Mouse (Mus musculus) intestine, postnatal 0 days (tissue): ENCODE results near the gene Tm6sf1. TPM values are rescaled to one million over a fixed set of nuclear protein-coding genes. Genes with fewer than 3 reads are reported as not detected.

Experiments used
- ATAC-seq: fragments of 200-750 bp; cut with Nextera tagmentation; 2 replicates; pipeline ENCODE4 v1.8.0; 2017; ENCODE audit warnings: mild to moderate bottlenecking, moderate TSS enrichment, moderate library complexity
- H3K27ac ChIP-seq: fragments of 300-500 bp; sonication (generic); 2 replicates; pipeline ENCODE4 v1.5.1; 2014; ENCODE audit warnings: mild to moderate bottlenecking, low read depth, low read length, moderate library complexity
- H3K27me3 ChIP-seq: fragments of 300-500 bp; sonication (generic); replicated peaks from 2 replicates; pipeline ENCODE4 v1.6.1; 2014; ENCODE audit warnings: low read length, mixed read lengths; ENCODE audit not compliant: control insufficient read depth, insufficient read depth
- H3K36me3 ChIP-seq: fragments of 300-500 bp; sonication (generic); 2 replicates; pipeline ENCODE4 v1.6.1; 2014; ENCODE audit warnings: mild to moderate bottlenecking, moderate library complexity; ENCODE audit not compliant: control insufficient read depth, insufficient read depth
- H3K4me1 ChIP-seq: fragments of 300-500 bp; sonication (generic); replicated peaks from 2 replicates; pipeline ENCODE4 v1.6.1; 2014; ENCODE audit warnings: antibody characterized with exemption, low read length, mixed read lengths; ENCODE audit not compliant: control insufficient read depth, insufficient read depth
- H3K4me2 ChIP-seq: fragments of 300-500 bp; sonication (generic); replicated peaks from 2 replicates; pipeline ENCODE4 v1.6.1; 2014; ENCODE audit warnings: low read depth, mild to moderate bottlenecking, moderate library complexity
- H3K4me3 ChIP-seq: fragments of 300-500 bp; sonication (generic); 2 replicates; pipeline ENCODE4 v1.5.1; 2014; ENCODE audit warnings: low read depth, low read length
- H3K9ac ChIP-seq: fragments of 300-500 bp; sonication (generic); 2 replicates; pipeline ENCODE4 v1.6.1; 2014; ENCODE audit warnings: mild to moderate bottlenecking, low read depth, low read length
- H3K9me3 ChIP-seq: fragments of 300-500 bp; sonication (generic); 2 replicates; pipeline ENCODE4 v1.6.1; 2016; ENCODE audit warnings: mixed run types; ENCODE audit not compliant: control insufficient read depth
- CTCF ChIP-seq: sonication (generic); IDR thresholded peaks from 2 replicates; pipeline ENCODE4 v1.5.1; 2016; ENCODE audit warnings: low read depth, mild to moderate bottlenecking, control low read depth, antibody characterized with exemption, moderate library complexity
- WGBS: fragments of 180-500 bp; shearing (Covaris S2); extraction: QIAGEN DNeasy Blood & Tissue Kit; methylation state at CpG from one replicate; pipeline ENCODE4 v1.1.7; 2014; 5-methylcytosine and 5-hydroxymethylcytosine counted together
- polyA plus RNA-seq: library from polyadenylated mRNA; unstranded; fragments of >200 nt; fragmentation: Nextera tagmentation; extraction: Ambion mirVana; gene quantifications from 2 replicates; pipeline ENCODE4 v1.2.1, GENCODE M21; 2015

The Tm6sf1 gene
- polyA plus RNA-seq, 1 experiment from 2014 or later, result 16.5 TPM

DNA sequence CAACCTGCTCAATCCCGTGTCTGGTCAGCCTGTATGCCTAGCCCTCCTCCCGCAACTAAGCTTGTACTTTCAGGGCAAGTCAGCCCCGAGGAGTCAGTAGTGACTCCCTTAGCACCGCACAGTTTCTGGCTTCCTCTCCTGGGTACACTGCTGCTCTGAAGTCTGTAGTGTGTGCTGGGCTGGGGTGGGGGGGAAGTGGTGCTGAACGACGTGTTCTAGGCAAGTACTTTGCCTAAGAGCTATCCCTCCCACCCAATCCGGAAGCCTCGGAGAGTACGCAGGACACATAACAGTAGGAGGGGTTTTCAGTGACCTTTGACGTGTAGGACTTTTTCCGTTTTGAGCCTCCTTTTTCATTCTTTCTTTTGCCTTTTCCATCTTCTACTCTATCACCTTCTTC lies 40.6 kb downstream of the Tm6sf1 start:
- Histone ChIP-seq H3K4me3 (no peak overlapping the region), H3K9ac (no peak overlapping the region), H3K4me2 (no peak overlapping the region)

DNA sequence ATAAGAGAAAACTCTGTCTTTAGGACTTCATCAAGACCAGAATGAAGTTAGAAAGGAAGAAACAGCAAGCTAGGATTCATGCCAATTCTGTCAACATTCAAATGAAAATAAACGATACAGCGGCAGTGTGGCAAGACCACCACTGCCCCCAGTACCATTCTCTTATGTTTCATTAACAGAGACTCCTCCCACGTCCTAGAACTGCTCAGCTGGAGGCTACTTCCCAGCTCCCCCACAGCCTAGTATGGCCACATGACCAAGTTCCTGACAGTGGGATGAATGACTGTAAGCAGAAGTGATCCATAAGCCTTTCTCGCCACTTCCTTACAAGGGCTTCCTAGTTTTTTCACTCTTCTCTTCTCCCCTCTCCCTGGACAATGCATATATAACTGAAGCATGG lies 45.3 kb downstream of the Tm6sf1 start:
- no peak for ATAC-seq
- Histone ChIP-seq H3K9me3 (no peaks in the 10 kb centered on the region), H3K36me3 (peaks cover 3% of the 10 kb centered on the region; the same call in 1 of the 2 replicates), H3K4me2 (no peak overlapping the region), H3K27ac (no peak overlapping the region), H3K4me3 (no peak overlapping the region), H3K27me3 (no peaks in the 10 kb centered on the region), H3K9ac (no peak overlapping the region), H3K4me1 (no peaks in the 10 kb centered on the region)
- TF ChIP-seq CTCF, result no peak
- WGBS, result 63% methylated on average over 4 of the region's 4 CpGs

More for the DNA sequence above, 40.6 kb downstream of the Tm6sf1 start:
- 67% methylated on average over 11 of the region's 11 CpGs for WGBS
- no peak for TF ChIP-seq CTCF
- Histone ChIP-seq H3K27me3 (no peaks in the 10 kb centered on the region), H3K36me3 (peaks cover 4% of the 10 kb centered on the region; the same call in 1 of the 2 replicates), H3K9me3 (no peaks in the 10 kb centered on the region), H3K4me1 (no peaks in the 10 kb centered on the region), H3K27ac (no peak overlapping the region)
- no peak for ATAC-seq

DNA sequence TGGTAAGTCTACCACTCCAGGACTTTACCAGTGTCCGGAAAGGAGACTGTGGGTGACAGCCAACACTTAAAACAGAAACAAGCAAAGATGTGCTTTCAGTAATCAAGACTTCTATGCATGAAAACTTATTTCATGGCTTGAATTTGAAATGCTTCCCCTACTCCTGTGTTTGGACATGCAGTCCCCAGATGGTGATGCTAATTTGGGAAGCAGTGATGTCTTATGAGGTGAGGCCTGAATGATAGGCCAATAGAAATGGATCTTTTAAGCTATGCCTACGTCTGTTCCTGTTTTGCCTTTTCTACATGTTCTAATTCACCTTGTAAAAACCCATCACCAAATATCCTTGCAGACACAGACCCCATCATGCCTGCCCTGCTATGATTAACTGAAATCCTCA lies 46.1 kb downstream of the Tm6sf1 start:
- 87% methylated on average over 2 of the region's 2 CpGs for WGBS
- no peaks in the 10 kb centered on the region for H3K36me3 ChIP-seq
- H3K4me2 ChIP-seq, result no peak overlapping the region
- ATAC-seq, result no peak
- H3K27me3 ChIP-seq, result no peaks in the 10 kb centered on the region
- H3K9ac ChIP-seq, result no peak overlapping the region
- no peaks in the 10 kb centered on the region for H3K4me1 ChIP-seq
- no peak for TF ChIP-seq CTCF
- no peak overlapping the region for H3K27ac ChIP-seq
- no peaks in the 10 kb centered on the region for H3K9me3 ChIP-seq
- H3K4me3 ChIP-seq, result no peak overlapping the region

DNA sequence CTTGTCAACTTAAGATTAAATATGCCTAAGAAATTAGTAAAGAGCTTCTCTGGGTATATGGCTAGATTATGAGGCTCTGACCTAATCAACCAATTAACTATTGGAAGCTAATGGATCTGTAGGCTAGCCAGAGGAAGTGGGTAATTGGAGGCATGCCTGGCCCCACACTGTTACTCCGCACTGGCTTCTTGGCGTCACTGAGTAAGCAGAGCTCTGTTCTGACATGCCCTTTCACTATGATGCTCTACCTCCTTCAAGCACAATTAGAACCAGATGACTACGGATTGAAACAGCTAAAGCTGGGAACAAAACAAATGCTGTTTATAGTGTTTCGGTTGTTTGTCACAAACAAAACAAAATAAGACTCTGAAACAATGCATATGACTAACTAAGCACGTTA lies 59.5 kb downstream of the Tm6sf1 start:
- WGBS, result 81% methylated on average over 5 of the region's 5 CpGs
- Histone ChIP-seq H3K36me3 (no peaks in the 10 kb centered on the region), H3K27me3 (no peaks in the 10 kb centered on the region), H3K4me1 (no peaks in the 10 kb centered on the region), H3K4me3 (no peak overlapping the region), H3K9ac (no peak overlapping the region), H3K27ac (no peak overlapping the region), H3K9me3 (no peaks in the 10 kb centered on the region), H3K4me2 (no peak overlapping the region)
- ATAC-seq, result no peak
- TF ChIP-seq CTCF, result no peak

DNA sequence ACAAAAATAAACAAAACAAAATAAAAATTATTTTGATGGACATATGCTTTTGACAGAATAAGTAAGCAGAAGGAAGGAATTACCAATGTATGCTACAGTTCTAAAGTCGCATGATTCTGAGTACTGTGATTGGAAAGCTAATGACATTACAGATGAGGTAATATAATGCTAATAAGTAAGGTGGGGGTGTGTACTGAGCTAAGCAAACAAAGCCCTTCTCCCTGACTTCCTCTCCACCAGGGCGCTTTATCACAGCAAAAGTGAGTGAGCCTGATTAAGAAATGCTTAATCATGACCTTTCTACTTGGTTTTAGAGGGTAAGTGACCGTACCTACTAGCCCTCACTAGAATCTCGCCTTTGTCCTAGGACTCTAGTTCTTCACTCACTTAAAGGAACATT lies 61.5 kb downstream of the Tm6sf1 start:
- TF ChIP-seq CTCF, result no peak
- H3K9me3 ChIP-seq, result no peaks in the 10 kb centered on the region
- H3K4me2 ChIP-seq, result no peak overlapping the region
- no peaks in the 10 kb centered on the region for H3K27me3 ChIP-seq
- 51% methylated on average over 4 of the region's 4 CpGs for WGBS
- no peaks in the 10 kb centered on the region for H3K36me3 ChIP-seq
- no peaks in the 10 kb centered on the region for H3K4me1 ChIP-seq
- H3K9ac ChIP-seq, result no peak overlapping the region
- no peak overlapping the region for H3K4me3 ChIP-seq
- ATAC-seq, result no peak
- no peak overlapping the region for H3K27ac ChIP-seq

DNA sequence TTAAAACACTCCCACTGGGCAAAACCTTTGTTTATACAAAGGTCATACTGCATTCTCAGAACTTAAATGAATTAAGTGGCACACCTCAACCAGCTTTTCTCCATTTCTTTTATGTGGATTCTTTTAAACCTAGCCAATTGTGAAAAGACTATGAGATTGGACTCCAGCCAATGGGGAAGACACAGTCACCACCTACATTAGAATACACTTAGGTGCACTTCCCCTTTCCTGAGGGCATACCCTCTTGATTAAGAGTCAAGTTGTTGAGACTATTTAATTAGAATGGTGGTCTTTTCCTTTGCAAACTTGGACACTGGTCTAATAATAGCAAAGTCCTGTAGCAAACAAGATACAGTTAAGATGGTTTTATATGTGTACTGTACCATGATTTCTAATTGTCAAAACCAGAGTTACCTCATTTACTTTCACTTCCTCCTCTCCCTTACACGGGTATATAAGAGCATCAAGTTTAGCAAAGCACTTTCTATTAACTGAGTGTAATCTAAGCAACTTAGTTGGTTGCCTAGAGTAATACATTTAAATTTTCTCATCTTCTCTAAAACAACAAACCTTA lies 62.7 kb downstream of the Tm6sf1 start:
- Histone ChIP-seq H3K27ac (no peak overlapping the region), H3K9ac (no peak overlapping the region), H3K9me3 (no peaks in the 10 kb centered on the region), H3K4me2 (no peak overlapping the region), H3K4me1 (no peaks in the 10 kb centered on the region), H3K27me3 (no peaks in the 10 kb centered on the region), H3K4me3 (no peak overlapping the region), H3K36me3 (no peaks in the 10 kb centered on the region)
- TF ChIP-seq CTCF, result no peak
- WGBS, result 44% methylated on average over 1 of the region's 1 CpGs
- no peak for ATAC-seq

DNA sequence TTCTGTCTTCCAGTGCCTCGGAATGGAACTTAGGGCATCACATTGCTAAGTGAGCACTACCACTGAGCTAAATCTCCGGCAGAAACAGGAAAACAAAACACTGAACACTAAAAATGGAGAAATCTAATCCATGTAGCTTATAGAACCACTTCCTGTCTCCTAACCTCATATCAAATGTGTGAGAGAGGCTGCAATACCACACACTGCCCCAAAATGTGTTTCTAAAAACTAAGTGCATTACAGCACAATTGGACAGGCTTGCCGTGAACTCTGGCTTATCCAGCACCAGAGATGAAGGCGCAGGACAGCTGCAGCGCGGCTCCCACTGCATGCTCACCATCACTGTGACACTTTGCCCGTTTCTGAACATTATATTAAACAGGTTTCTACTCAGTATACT lies 70.2 kb downstream of the Tm6sf1 start:
- no peaks in the 10 kb centered on the region for H3K36me3 ChIP-seq
- H3K27me3 ChIP-seq, result peaks cover 17% of the 10 kb centered on the region
- ATAC-seq, result no peak
- WGBS, result 80% methylated on average over 7 of the region's 7 CpGs
- H3K9ac ChIP-seq, result no peak overlapping the region
- H3K4me1 ChIP-seq, result no peaks in the 10 kb centered on the region
- H3K4me2 ChIP-seq, result no peak overlapping the region
- no peaks in the 10 kb centered on the region for H3K9me3 ChIP-seq
- no peak overlapping the region for H3K4me3 ChIP-seq
- no peak for TF ChIP-seq CTCF
- H3K27ac ChIP-seq, result no peak overlapping the region
